Mouse (Mus musculus) common myeloid progenitor, adult 5-6 weeks (primary cell): ENCODE measurements around the gene Adck1. TPM values are rescaled to one million over a fixed set of nuclear protein-coding genes. Genes with fewer than 3 reads are reported as not detected.

Experiments used
- ATAC-seq: replicated peaks from 2 replicates; pipeline ENCODE4 v1.8.0; 2016; ENCODE audit warnings: low read depth, mild to moderate bottlenecking, moderate TSS enrichment, inconsistent platforms; ENCODE audit not compliant: poor library complexity, severe bottlenecking
- total RNA-seq: library from RNA; stranded (forward); fragments of 200-1000, 187-1606 nt; gene quantifications from 2 replicates; pipeline ENCODE4 v1.2.3, GENCODE M21; 2017

Gene Adck1
- total RNA-seq, 1 experiment from 2014 or later, result 19.0 TPM

- no peak for ATAC-seq
Observed at GRCm38 (mm10) chr12:88419912-88420621, 59.7 kb downstream of the Adck1 start.

GRCm38 (mm10) chr12:88426926-88427325, 66.6 kb downstream of the Adck1 start:
- ATAC-seq, result no peak

- ATAC-seq, result peak; percentile 97
Observed at GRCm38 (mm10) chr12:88428735-88429134, 68.4 kb downstream of the Adck1 start.

- no peak for ATAC-seq
Observed at GRCm38 (mm10) chr12:88432277-88432676, 71.9 kb downstream of the Adck1 start.

GRCm38 (mm10) chr12:88433171-88433570, 72.8 kb downstream of the Adck1 start:
- ATAC-seq, result no peak

- peak; percentile 72 for ATAC-seq
Observed at GRCm38 (mm10) chr12:88436962-88437750, 76.8 kb downstream of the Adck1 start.

GRCm38 (mm10) chr12:88441922-88442809, 81.8 kb downstream of the Adck1 start:
- ATAC-seq, result no peak

- ATAC-seq, result no peak
Observed at GRCm38 (mm10) chr12:88444040-88444439, 83.7 kb downstream of the Adck1 start.

GRCm38 (mm10) chr12:88445471-88445870, 85.1 kb downstream of the Adck1 start:
- peak; percentile 70 for ATAC-seq

GRCm38 (mm10) chr12:88450658-88451563, 90.6 kb downstream of the Adck1 start:
- no peak for ATAC-seq

GRCm38 (mm10) chr12:88454701-88455410, 94.5 kb downstream of the Adck1 start:
- no peak for ATAC-seq

- 0 out of 2 replicates have a peak, but pooled peaks have one; percentile 21 for ATAC-seq
Observed at GRCm38 (mm10) chr12:88457021-88457420, 96.7 kb downstream of the Adck1 start.

- ATAC-seq, result no peak
Observed at GRCm38 (mm10) chr12:88458936-88459335, 98.6 kb downstream of the Adck1 start.

- ATAC-seq, result no peak
Observed at GRCm38 (mm10) chr12:88459461-88459860, 99.1 kb downstream of the Adck1 start.

- ATAC-seq, result no peak
Observed at GRCm38 (mm10) chr12:88461026-88461425, 100.7 kb downstream of the Adck1 start.

- no peak for ATAC-seq
Observed at GRCm38 (mm10) chr12:88463588-88464290, 103.4 kb downstream of the Adck1 start.

GRCm38 (mm10) chr12:88466801-88467200, 106.4 kb downstream of the Adck1 start:
- ATAC-seq, result peak; percentile 84

- no peak for ATAC-seq
Observed at GRCm38 (mm10) chr12:88467257-88467656, 106.9 kb downstream of the Adck1 start.
